Mouse (Mus musculus) bone marrow macrophage, adult 2 months (primary cell): ENCODE results near the gene Clps.

Source experiments
- CTCF ChIP-seq: IDR thresholded peaks from 2 replicates; pipeline ENCODE4 v1.5.1; 2012; ENCODE audit warnings: low read depth, mild to moderate bottlenecking, low read length, moderate library complexity
- POLR2A ChIP-seq: IDR thresholded peaks from 2 replicates; pipeline ENCODE4 v1.6.1; 2012; ENCODE audit warnings: mild to moderate bottlenecking, low read depth, low read length, borderline replicate concordance

DNA sequence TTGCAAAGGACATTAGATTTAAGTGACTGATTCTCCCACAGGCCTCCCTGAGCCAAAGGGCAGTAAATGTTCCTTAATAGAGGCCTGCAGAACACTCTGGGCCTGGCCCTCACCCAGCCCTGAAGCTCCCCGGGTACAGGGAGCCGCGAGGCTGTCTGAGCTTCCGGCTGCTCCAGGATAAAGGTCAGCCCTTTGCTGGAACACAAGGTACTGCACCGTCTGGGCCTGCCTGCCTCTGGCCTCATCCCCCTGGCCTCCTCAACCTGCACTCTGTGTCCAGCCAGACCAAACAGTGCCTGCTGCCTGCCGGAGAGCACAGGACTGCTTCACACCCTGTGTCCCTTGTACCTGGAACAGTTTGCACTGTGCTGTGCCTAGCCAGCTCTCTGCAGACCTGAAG, 47.9 kb downstream of the Clps start:
- TF ChIP-seq POLR2A, result no peak
- TF ChIP-seq CTCF, result no peak
